Mouse (Mus musculus) E14TG2a.4 (cell line): Measurements from ENCODE around the gene Nckap5.
"Not testable (repeated sequence)": the region's sequence is repeated elsewhere in the genome, so short reads cannot be mapped to it uniquely, and the experiment has no call there.

ENCODE experiments used
- H3K27me3 ChIP-seq: 2 replicates; pipeline ENCODE4 v1.6.1; 2014; ENCODE audit warnings: low read length, control low read depth; ENCODE audit not compliant: insufficient read depth
- H3K36me3 ChIP-seq: 2 replicates; pipeline ENCODE4 v1.6.1; 2014; ENCODE audit warnings: low read length, control low read depth; ENCODE audit not compliant: insufficient read depth
- H3K4me1 ChIP-seq: replicated peaks from 2 replicates; pipeline ENCODE4 v1.6.1; 2014; ENCODE audit warnings: low read depth, low read length, control low read depth
- H3K4me3 ChIP-seq: replicated peaks from 2 replicates; pipeline ENCODE4 v1.5.1; 2014; ENCODE audit warnings: mild to moderate bottlenecking, low read length
- H3K9me3 ChIP-seq: 2 replicates; pipeline ENCODE4 v1.6.1; 2014; ENCODE audit warnings: low read length, control low read depth
- CTCF ChIP-seq: conservative IDR thresholded peaks from 2 replicates; pipeline ENCODE4 v1.5.1; 2014; ENCODE audit warnings: low read length
- NANOG ChIP-seq: IDR thresholded peaks from 2 replicates; pipeline ENCODE4 v1.6.1; 2014; ENCODE audit warnings: borderline replicate concordance, low read length, mixed read lengths
- POU5F1 ChIP-seq: IDR thresholded peaks from 2 replicates; pipeline ENCODE4 v1.6.1; 2014; ENCODE audit warnings: low read length, borderline replicate concordance

Nckap5 gene

GRCm38 (mm10) chr1:126801706-126802105, 28.9 kb downstream of the Nckap5 start:
- Histone ChIP-seq H3K4me3 (no peak overlapping the region), H3K9me3 (no peaks in the 10 kb centered on the region), H3K4me1 (no peaks in the 10 kb centered on the region), H3K27me3 (no peaks in the 10 kb centered on the region), H3K36me3 (no peaks in the 10 kb centered on the region)
- no peak for TF ChIP-seq NANOG
- TF ChIP-seq CTCF = no peak
- no peak for TF ChIP-seq POU5F1

DNA sequence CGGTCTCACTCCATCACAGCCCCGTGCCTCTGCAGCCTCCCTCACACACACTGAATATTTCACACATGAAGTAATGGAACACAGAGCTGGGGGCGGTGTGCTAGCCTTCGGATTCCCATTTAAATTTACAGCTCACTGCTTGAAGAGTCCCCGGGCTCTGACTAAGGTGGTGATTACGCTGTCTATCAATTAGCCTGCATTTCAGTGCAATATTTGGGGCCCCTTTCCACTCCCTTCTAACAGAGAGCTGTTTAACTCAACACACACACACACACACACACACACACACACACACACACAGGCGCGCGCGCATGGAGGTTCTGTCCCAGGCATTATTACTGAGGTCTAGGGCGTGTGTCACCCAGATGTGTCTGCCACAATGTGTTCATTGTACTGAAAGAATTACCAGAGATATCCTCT, 31.2 kb downstream of the Nckap5 start:
- Histone ChIP-seq H3K4me3 (no peak overlapping the region), H3K36me3 (no peaks in the 10 kb centered on the region), H3K9me3 (no peaks in the 10 kb centered on the region), H3K27me3 (no peaks in the 10 kb centered on the region), H3K4me1 (no peaks in the 10 kb centered on the region)
- TF ChIP-seq CTCF (no peak), NANOG (no peak), POU5F1 (no peak)

DNA sequence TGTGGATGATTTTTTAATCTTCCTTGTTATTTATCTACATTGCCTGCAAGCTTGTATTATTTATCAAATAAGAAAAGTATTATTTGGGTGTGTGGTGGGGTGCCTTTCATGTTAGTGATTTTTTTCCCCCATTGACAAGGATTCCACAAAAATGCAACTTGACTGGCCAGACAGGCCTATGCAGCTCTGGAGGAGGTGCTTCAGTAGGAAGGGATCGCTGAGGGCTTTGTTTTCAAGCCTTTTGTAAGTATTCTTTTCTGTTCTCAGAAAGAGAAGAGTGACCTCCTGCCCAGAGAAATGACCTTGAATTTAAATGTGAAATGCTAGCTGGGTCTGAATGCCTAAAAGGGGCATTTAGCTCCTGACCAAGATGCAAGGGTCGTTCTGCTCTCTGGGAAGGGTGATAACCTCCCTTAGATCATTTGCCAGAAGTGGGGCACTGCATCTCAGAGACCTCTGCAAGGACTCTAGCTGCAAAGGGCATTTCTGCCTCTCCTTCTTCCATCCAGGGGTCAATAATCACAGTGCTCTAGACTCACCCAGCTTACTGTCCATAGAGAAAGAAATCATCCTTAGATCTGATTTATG, 50.2 kb downstream of the Nckap5 start:
- H3K27me3 ChIP-seq, H3K4me3 ChIP-seq, H3K4me1 ChIP-seq, H3K9me3 ChIP-seq, H3K36me3 ChIP-seq: not testable (repeated sequence)

DNA sequence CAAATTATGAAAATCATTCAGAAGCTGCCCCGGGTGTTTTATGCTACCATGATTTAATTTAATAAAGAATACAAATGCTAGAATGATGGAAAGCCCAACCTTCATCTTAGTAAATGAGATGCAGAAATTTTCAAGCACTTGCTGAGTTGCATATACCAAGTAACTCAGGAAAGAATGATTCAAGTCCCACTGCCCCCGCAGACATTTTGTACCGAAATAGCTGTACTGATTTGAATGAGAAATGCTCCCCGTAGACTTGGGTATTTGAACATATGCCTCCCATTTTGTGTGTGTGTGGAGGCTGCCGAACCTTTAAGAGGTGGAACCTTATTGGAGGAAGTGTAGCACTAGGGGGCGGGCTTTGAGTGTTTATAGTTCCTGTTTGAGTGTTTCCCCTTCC, 56.7 kb downstream of the Nckap5 start:
- not testable (repeated sequence) for H3K27me3 ChIP-seq, H3K4me1 ChIP-seq, H3K9me3 ChIP-seq, H3K36me3 ChIP-seq, H3K4me3 ChIP-seq

- no peaks in the 10 kb centered on the region for H3K27me3 ChIP-seq
- H3K9me3 ChIP-seq = no peaks in the 10 kb centered on the region
- no peak overlapping the region for H3K4me3 ChIP-seq
- no peaks in the 10 kb centered on the region for H3K4me1 ChIP-seq
- no peak for TF ChIP-seq POU5F1
- TF ChIP-seq CTCF = no peak
- no peak for TF ChIP-seq NANOG
- no peaks in the 10 kb centered on the region for H3K36me3 ChIP-seq
These were observed 63.6 kb downstream of the Nckap5 start for GRCm38 (mm10) chr1:126766971-126767370.

- Histone ChIP-seq H3K4me1 (no peaks in the 10 kb centered on the region), H3K36me3 (no peaks in the 10 kb centered on the region), H3K4me3 (no peak overlapping the region), H3K27me3 (0 out of 2 replicates have a peak, but pooled peaks cover 2% of the 10 kb centered on the region), H3K9me3 (no peaks in the 10 kb centered on the region)
- no peak for TF ChIP-seq CTCF
- TF ChIP-seq NANOG = no peak
- TF ChIP-seq POU5F1 = no peak
These were observed 65.0 kb downstream of the Nckap5 start for GRCm38 (mm10) chr1:126765506-126766170.

DNA sequence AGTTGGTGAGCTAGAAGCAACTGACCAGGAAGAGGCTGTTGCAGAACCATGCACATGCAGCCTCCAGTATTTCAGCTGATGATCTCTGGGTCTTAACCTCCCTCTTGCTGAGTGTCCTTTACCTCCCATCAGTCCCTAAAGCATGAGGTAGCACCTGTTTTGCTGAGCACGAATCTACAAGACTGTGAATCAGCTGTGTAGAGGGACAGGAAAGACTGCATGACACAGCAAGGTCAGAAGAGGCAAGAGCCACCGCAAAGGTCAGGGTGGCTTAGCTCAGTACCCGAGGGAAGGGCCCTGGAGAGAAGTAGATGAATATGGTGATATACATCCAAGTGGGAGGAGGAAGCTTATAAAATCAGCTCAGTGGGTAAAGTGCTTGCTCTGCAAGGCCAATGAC, 66.4 kb downstream of the Nckap5 start:
- Histone ChIP-seq H3K9me3 (no peaks in the 10 kb centered on the region), H3K27me3 (0 out of 2 replicates have a peak, but pooled peaks cover 2% of the 10 kb centered on the region), H3K4me3 (no peak overlapping the region), H3K36me3 (no peaks in the 10 kb centered on the region), H3K4me1 (no peaks in the 10 kb centered on the region)
- TF ChIP-seq NANOG = no peak

GRCm38 (mm10) chr1:126763192-126763591, 67.4 kb downstream of the Nckap5 start:
- TF ChIP-seq NANOG = no peak
- no peak for TF ChIP-seq CTCF
- no peaks in the 10 kb centered on the region for H3K4me1 ChIP-seq
- 0 out of 2 replicates have a peak, but pooled peaks cover 2% of the 10 kb centered on the region for H3K27me3 ChIP-seq
- H3K4me3 ChIP-seq = no peak overlapping the region
- no peaks in the 10 kb centered on the region for H3K9me3 ChIP-seq
- no peaks in the 10 kb centered on the region for H3K36me3 ChIP-seq

GRCm38 (mm10) chr1:126760386-126760785, 70.2 kb downstream of the Nckap5 start:
- TF ChIP-seq NANOG (no peak), CTCF (no peak), POU5F1 (no peak)

More at GRCm38 (mm10) chr1:126760386-126760785, 70.2 kb downstream of the Nckap5 start:
- no peaks in the 10 kb centered on the region for H3K36me3 ChIP-seq
- no peaks in the 10 kb centered on the region for H3K9me3 ChIP-seq
- 0 out of 2 replicates have a peak, but pooled peaks cover 2% of the 10 kb centered on the region for H3K27me3 ChIP-seq
- H3K4me1 ChIP-seq = 0 out of 2 replicates have a peak, but pooled peaks cover 5% of the 10 kb centered on the region
- H3K4me3 ChIP-seq = no peak overlapping the region
